Mouse (Mus musculus): ENCODE measurements around the gene Plcb2.

Plcb2 gene

GRCm38 (mm10) chr2:118686693-118687092 lies 41.5 kb downstream of the Plcb2 start:
- no peak for DNase-seq (ENCODE audit: low spot score)

- no peak for DNase-seq (ENCODE audit: low spot score)
Observed at GRCm38 (mm10) chr2:118685088-118685487, 43.1 kb downstream of the Plcb2 start.

GRCm38 (mm10) chr2:118682544-118683260 lies 45.5 kb downstream of the Plcb2 start:
- no peak for DNase-seq (ENCODE audit: low spot score)

- no peak for DNase-seq (ENCODE audit: low spot score)
Observed at GRCm38 (mm10) chr2:118680926-118681325, 47.3 kb downstream of the Plcb2 start.

GRCm38 (mm10) chr2:118679577-118679976 lies 48.7 kb downstream of the Plcb2 start:
- no peak for DNase-seq (ENCODE audit: low spot score)

- DNase-seq (ENCODE audit: low spot score), result no peak
Observed at GRCm38 (mm10) chr2:118677817-118678216, 50.4 kb downstream of the Plcb2 start.

- DNase-seq (ENCODE audit: low spot score), result no peak
Observed at GRCm38 (mm10) chr2:118676839-118677741, 51.1 kb downstream of the Plcb2 start.

- DNase-seq (ENCODE audit: low spot score), result no peak
Observed at GRCm38 (mm10) chr2:118674500-118674899, 53.7 kb downstream of the Plcb2 start.

GRCm38 (mm10) chr2:118673686-118674465 lies 54.4 kb downstream of the Plcb2 start:
- DNase-seq (ENCODE audit: low spot score), result no peak

- DNase-seq (ENCODE audit: low spot score), result no peak
Observed at GRCm38 (mm10) chr2:118671728-118672127, 56.5 kb downstream of the Plcb2 start.

GRCm38 (mm10) chr2:118669785-118670184 lies 58.5 kb downstream of the Plcb2 start:
- peak; percentile 77 for DNase-seq (ENCODE audit: low spot score)

- no peak for DNase-seq (ENCODE audit: low spot score)
Observed at GRCm38 (mm10) chr2:118669245-118669644, 59.0 kb downstream of the Plcb2 start.

- DNase-seq (ENCODE audit: low spot score), result no peak
Observed at GRCm38 (mm10) chr2:118667181-118667580, 61.1 kb downstream of the Plcb2 start.

- no peak for DNase-seq (ENCODE audit: low spot score)
Observed at GRCm38 (mm10) chr2:118665616-118666015, 62.6 kb downstream of the Plcb2 start.

- no peak for DNase-seq (ENCODE audit: low spot score)
Observed at GRCm38 (mm10) chr2:118664975-118665516, 63.2 kb downstream of the Plcb2 start.

GRCm38 (mm10) chr2:118663804-118664766 lies 64.2 kb downstream of the Plcb2 start:
- DNase-seq (ENCODE audit: low spot score), result no peak

- peak; percentile 45 for DNase-seq (ENCODE audit: low spot score)
Observed at GRCm38 (mm10) chr2:118662902-118663803, 65.1 kb downstream of the Plcb2 start, which contains the start of gene Pak6. Gene Pak6 (plus strand): TSS chr2:118663303.

- no peak for DNase-seq (ENCODE audit: low spot score)
Observed at GRCm38 (mm10) chr2:118661891-118662290, 66.3 kb downstream of the Plcb2 start.

- no peak for DNase-seq (ENCODE audit: low spot score)
Observed at GRCm38 (mm10) chr2:118659998-118660452, 68.2 kb downstream of the Plcb2 start.

GRCm38 (mm10) chr2:118659493-118659892 lies 68.7 kb downstream of the Plcb2 start:
- DNase-seq (ENCODE audit: low spot score), result no peak

Data from ovary, adult 18-20 months (tissue).